Mouse (Mus musculus): ENCODE data around the gene Hcrt.

Gene Hcrt

GRCm38 (mm10) chr11:100767871-100768270 is 5.1 kb upstream of the Hcrt start:
- DNase-seq (ENCODE audit: inconsistent ontology term) = no peak

DNA sequence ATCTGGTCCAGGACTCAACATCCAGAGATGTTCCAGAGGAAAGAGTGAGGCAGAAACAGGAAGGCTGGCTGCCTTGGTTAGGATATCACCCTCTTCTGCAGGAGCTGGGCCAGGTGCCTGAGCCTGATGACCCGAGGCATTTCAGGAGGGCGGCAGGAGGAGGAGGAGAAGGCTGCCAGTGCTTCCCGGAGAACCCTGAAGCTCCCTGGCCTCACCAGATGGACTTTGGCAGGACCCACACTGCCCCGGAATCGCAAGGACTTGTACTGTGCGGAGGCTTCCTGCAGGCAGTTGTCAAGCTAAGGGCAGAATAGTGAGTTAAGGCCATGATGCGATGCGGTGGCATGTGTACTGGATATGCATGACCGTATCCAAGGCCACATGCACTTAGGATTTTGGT is 4.0 kb upstream of the Hcrt start:
- no peak for DNase-seq (ENCODE audit: inconsistent ontology term)

DNA sequence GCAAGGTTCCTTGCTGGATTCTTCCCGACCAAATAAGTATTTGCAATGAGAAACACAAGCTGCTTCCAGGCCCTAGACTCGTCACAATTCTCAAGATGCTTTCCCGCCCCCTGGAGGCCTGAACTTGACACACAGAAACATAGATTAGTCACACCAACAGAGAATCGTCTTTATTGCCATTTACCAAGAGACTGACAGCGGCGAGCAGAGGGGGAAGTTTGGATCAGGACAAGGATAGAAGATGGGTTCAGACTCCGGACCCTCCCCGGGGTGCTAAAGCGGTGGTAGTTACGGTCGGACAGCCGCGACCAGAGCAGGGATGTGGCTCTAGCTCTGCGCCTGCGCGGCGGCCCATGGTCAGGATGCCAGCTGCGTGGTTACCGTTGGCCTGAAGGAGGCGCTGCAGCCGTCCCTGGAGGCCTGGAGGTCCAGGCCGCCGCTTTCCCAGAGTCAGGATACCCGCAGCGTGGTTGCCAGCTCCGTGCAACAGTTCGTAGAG is 1.1 kb downstream of the Hcrt start:
- DNase-seq (ENCODE audit: inconsistent ontology term) = peak; percentile 87

GRCm38 (mm10) chr11:100759611-100760233 is 3.0 kb downstream of the Hcrt start, which contains the start of gene Kcnh4:
Kcnh4 (minus strand) TSS chr11:100759942.
- DNase-seq (ENCODE audit: inconsistent ontology term) = peak; percentile 78

GRCm38 (mm10) chr11:100758707-100759610 is 3.8 kb downstream of the Hcrt start:
- DNase-seq (ENCODE audit: inconsistent ontology term) = peak; percentile 60

DNA sequence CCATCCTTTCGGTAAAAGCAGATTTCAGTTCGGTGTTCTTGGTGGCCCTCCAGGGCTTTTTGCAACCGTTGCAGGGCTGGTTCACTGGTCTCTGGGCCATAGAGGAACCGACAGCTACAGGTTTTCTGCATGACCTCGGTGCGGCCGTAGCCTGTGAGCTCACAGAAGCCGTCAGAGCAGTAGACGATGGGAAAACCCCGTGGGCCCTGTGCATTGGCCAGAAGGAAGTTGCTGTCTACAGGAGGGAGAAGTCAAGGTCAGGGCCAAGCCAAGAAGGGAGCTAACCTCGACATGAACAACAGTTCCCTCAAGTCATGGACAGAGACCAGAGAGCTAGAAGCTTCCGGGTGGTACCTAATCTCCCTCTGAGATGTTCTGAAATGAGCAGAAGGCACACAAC is 5.2 kb downstream of the Hcrt start:
- no peak for DNase-seq (ENCODE audit: inconsistent ontology term)

GRCm38 (mm10) chr11:100756476-100756875 is 6.3 kb downstream of the Hcrt start:
- DNase-seq (ENCODE audit: inconsistent ontology term) = no peak

GRCm38 (mm10) chr11:100754693-100755057 is 8.1 kb downstream of the Hcrt start:
- no peak for DNase-seq (ENCODE audit: inconsistent ontology term)

GRCm38 (mm10) chr11:100754021-100754692 is 8.6 kb downstream of the Hcrt start:
- no peak for DNase-seq (ENCODE audit: inconsistent ontology term)

DNA sequence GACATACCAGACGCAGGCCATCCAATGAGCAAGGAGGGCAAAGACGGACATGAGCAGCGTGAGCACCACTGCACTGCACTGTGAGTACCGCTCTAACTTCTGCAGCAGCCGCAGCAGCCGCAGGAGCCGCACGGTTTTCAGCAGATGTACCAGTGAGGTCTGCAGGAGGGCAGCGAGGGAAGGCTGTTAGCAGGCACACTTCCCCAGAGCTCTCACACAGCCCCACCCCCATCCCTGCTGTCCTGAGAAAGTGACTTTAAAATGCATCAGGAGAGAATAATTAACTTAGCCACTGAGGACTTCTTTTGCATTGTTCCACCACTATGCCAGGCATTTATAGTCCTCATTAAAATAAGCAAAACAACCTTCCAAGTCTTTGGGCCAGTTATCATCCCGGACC is 10.4 kb downstream of the Hcrt start:
- no peak for DNase-seq (ENCODE audit: inconsistent ontology term)

DNA sequence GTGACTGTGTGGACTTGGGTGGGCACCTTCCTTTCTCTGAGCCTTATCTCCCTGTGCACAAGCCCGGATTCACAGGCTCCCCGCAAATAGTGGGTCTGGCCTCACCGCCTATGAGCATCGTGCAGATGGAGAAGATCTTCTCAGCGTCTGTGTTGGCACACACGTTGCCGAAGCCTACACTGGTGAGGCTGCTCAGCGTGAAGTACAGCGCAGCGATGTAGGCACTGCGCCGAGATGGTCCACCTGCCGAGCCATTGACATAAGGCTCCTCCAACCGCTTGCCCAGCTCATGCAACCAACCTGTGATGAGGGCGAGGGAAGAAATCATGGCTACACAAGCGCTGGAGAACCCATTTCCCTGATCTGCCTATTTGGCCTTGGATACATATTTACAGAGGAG is 12.6 kb downstream of the Hcrt start:
- no peak for DNase-seq (ENCODE audit: inconsistent ontology term)

DNA sequence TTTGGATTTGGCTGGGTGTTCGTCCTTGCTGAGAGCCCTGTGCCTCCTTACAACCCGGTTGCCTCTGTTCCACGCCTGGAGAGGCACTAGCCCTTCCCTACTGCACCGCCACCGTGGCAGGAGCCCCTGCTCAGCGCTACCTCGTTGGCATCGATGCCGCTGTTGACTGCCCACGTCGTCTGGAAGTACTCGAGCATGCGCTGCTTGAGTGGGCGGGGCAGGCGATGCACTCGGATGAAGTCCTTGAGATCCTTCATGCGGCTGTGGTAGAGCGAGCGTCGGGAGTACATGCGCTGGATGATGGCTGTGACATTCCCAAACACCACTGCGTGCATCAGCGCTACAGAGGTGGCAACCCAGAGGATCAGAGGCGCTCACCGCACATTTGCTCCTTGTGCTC is 13.3 kb downstream of the Hcrt start:
- no peak for DNase-seq (ENCODE audit: inconsistent ontology term)

GRCm38 (mm10) chr11:100748620-100749019 is 14.1 kb downstream of the Hcrt start:
- no peak for DNase-seq (ENCODE audit: inconsistent ontology term)

DNA sequence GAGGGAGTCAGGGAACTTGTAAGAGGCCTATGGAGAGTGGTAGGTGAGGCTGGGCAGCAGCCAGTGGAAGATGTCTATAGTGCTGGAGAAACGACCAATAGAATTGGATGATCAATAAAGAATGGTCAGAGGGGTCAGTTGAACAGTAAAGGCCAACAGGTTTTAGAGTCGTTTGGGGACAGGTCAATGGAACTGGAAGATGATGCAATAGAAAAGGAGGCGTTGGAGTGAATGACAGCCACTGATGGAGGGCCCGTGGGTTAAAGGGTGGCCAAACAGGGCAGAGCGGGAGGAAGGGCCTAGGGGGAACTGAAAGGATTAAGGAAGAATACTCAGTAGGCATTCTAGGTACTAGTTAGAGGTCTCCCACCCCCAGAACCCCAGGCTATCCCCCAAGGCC is 15.6 kb downstream of the Hcrt start:
- no peak for DNase-seq (ENCODE audit: inconsistent ontology term)

DNA sequence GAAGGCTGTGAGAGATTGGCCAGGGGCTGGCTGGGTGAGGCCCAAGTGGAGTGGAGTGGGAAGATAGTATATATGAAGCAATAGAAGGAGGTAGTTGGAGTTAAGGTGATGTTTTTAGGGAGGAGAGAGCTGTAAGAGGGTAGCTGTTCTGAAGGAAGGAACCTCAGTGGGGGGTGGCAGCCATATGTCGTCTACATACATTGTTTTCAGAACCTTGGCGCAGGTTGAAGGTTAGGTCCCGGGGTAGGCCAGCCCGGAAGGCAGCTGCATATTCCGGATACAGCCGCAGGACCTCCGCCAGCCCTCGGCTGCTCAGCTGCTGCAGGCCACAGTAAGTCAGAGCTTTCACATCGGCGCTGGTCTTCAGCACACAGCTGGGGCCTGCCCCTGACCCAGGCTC is 16.2 kb downstream of the Hcrt start:
- DNase-seq (ENCODE audit: inconsistent ontology term) = no peak

DNA sequence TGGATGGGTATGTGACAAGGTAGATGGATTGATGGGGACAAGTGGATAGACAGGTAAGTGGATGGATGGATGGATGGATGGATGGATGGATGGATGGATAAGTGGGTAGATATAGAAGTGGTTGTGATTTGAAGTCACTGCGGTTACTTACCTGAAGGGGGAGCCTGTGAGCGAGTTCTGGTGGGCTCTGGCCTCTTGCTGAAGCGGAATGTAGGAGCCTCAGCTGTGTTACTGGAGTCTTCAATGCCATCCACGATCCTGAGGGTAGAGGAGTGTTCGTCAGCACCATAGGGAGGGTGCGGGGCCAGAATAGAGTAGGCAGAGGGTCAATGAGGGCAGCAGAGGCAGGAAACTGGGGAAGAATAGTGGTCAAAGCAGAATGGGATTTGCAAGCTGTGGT is 17.6 kb downstream of the Hcrt start:
- no peak for DNase-seq (ENCODE audit: inconsistent ontology term)

- no peak for DNase-seq (ENCODE audit: inconsistent ontology term)
Observed at GRCm38 (mm10) chr11:100741348-100741747, 21.4 kb downstream of the Hcrt start.

DNA sequence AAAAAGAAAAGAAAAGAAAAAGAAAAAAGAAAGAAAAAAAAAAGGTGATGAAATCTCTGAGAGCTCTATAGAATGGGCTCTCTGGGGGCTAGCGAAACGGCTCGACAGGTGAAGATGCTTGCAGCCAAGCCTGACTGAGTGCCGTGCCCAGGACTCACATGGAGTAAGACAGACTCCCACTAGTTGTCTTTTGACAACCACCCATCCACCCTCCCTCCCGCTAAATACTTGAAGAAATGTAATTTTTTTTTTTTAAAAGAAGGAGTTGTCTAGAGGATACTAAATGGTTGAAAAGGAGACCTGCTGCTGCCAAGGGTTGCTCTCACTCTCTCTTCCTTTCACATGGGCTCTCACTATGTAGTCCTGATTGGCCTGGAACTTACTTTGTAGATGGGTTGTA is 24.0 kb downstream of the Hcrt start:
- DNase-seq (ENCODE audit: inconsistent ontology term) = no peak

GRCm38 (mm10) chr11:100738066-100738604 is 24.6 kb downstream of the Hcrt start, which contains the start of gene Rab5c:
Rab5c (minus strand) TSS chr11:100738215.
- DNase-seq (ENCODE audit: inconsistent ontology term) = peak; percentile 100

GRCm38 (mm10) chr11:100737105-100737733 is 25.5 kb downstream of the Hcrt start:
- peak; percentile 30 for DNase-seq (ENCODE audit: inconsistent ontology term)

DNA sequence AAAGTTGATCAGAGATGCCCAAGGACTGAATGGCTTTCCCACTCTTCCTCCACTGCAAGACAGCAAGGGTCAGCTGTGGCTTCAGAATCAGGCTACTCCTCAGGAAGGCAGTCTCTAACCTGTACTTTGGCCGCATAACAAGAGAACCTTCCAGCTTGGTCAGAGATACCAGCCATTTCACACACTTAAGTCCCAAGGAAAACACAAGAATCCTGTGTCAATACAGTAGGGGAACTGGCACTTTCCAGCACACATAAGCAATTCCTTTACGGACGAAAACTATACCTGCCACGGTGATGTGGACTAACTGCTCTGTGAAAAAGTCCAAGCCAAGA is 26.0 kb downstream of the Hcrt start:
- DNase-seq (ENCODE audit: inconsistent ontology term) = no peak

Measured in Muller cell, postnatal 12 days (primary cell).